Mouse (Mus musculus): Measurements from ENCODE around the gene Dhps. TPM values are rescaled to one million over a fixed set of nuclear protein-coding genes. Genes with fewer than 3 reads are reported as not detected.

The Dhps gene
- total and polyA plus RNA-seq, 3 experiments = 44.7 to 88.5 (median 60.1) TPM

DNA sequence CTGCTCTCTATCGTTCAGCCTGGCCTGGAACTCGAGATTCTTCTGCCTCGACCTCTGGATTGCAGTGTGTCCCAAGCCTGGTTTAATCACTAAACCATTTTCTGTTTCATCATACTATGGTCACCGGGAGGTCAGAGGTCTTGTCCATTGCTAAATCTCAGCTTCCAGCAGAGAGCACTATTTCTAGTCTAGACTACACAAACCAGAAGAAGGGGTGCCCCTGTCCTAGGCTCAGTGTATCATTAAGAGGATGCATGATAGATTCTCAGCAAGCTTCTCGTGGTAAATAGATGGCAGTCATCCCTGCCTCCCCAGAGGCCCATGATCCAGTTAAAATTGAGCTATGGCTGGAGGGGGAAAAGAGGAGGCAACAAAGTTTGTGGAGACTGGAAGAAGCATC lies 516 bp upstream of the Dhps start:
- H3K27me3 ChIP-seq (replicated peaks) = no peaks in the 10 kb centered on the region
- in situ Hi-C loops (cut with MboI; ENCODE audit: low pct_ligation_motif_present, low pct_unique_long_range_greater_than_20kb, low sequenced_read_pairs) (loop anchor here (5.0 kb wide), 1 partner anchor 101 kb away; no protein-coding TSS in a partner anchor), dilution Hi-C loops (cut with MboI; ENCODE audit: extremely low pct_ligation_motif_present, extremely low pct_unique_long_range_greater_than_20kb, low sequenced_read_pairs) (no loop called here)
- H3K4me3 ChIP-seq (replicated peaks in 1 of 3; ENCODE audit: low read depth in 2 of 3, low read length in 2 of 3, poor library complexity in 1 of 3) = peak overlapping the region; percentile 44 to 98 (median 92)
- peak; percentile 42 for DNase-seq (ENCODE audit: extremely low read depth)
- H3K9ac ChIP-seq (ENCODE audit: insufficient read depth, low read depth) = peak overlapping the region; percentile 99
- H3K4me1 ChIP-seq (ENCODE audit: control insufficient read depth in 1 of 2, insufficient read depth in 2 of 2) = peaks cover 6 to 25% of the 10 kb centered on the region in 2 experiments
- H3K9me3 ChIP-seq (replicated peaks; ENCODE audit: low read length) = no peaks in the 10 kb centered on the region
- H3K79me2 ChIP-seq (replicated peaks; ENCODE audit: control insufficient read depth, extremely low read depth, insufficient read depth, poor library complexity, severe bottlenecking) = peaks cover 17% of the 10 kb centered on the region
- TF ChIP-seq EP300 (IDR thresholded peaks at IDR 0.05; ENCODE audit: low read length) (no peak), CHD2 (IDR thresholded peaks at IDR 0.05; ENCODE audit: low read length) (0 out of 2 replicates have a peak, but pooled peaks have one; percentile 15), ETS1 (conservative IDR thresholded peaks at IDR 0.05; ENCODE audit: low read depth, low read length) (no peak), USF2 (conservative IDR thresholded peaks at IDR 0.05; ENCODE audit: low read depth, low read length) (no peak), TCF12 (IDR thresholded peaks at IDR 0.05; ENCODE audit: low read depth, low read length) (no peak), POLR2A (IDR thresholded peaks at IDR 0.05; ENCODE audit: low read depth, low read length) (no peak), MAZ (IDR thresholded peaks at IDR 0.05; ENCODE audit: low read depth, low read length) (no peak), IRF4 (IDR thresholded peaks at IDR 0.05; ENCODE audit: low read depth, low read length) (no peak), RCOR1 (conservative IDR thresholded peaks at IDR 0.05; ENCODE audit: low read depth, low read length) (no peak), ZKSCAN1 (IDR thresholded peaks at IDR 0.05; ENCODE audit: borderline replicate concordance, low read depth, low read length) (no peak), E2F4 (IDR thresholded peaks at IDR 0.05; ENCODE audit: insufficient replicate concordance, low read depth, low read length) (no peak), MEF2A (IDR thresholded peaks at IDR 0.05; ENCODE audit: borderline replicate concordance, low read depth, low read length) (no peak), CTCF (conservative IDR thresholded peaks at IDR 0.05 in 1 of 2, IDR thresholded peaks at IDR 0.05 in 1 of 2; ENCODE audit: low read depth in 2 of 2, low read length in 2 of 2) (peak in 1 of 2 experiments; percentile 26; a peak in 2 of 4 replicates), PAX5 (IDR thresholded peaks at IDR 0.05; ENCODE audit: low read length) (no peak), MXI1 (IDR thresholded peaks at IDR 0.05; ENCODE audit: low read depth, low read length) (no peak), JUN (IDR thresholded peaks at IDR 0.05; ENCODE audit: insufficient read depth, low read depth, low read length) (no peak), JUND (conservative IDR thresholded peaks at IDR 0.05; ENCODE audit: low read depth, low read length) (no peak), SIN3A (IDR thresholded peaks at IDR 0.05; ENCODE audit: low read length) (no peak), BHLHE40 (IDR thresholded peaks at IDR 0.05; ENCODE audit: low read depth, low read length) (no peak; the same call in 1 of the 2 replicates), MAX (IDR thresholded peaks at IDR 0.05; ENCODE audit: low read length) (no peak), RAD21 (IDR thresholded peaks at IDR 0.05; ENCODE audit: low read depth, low read length) (no peak), ZMIZ1 (IDR thresholded peaks at IDR 0.05; ENCODE audit: low read depth, low read length) (no peak), NRF1 (IDR thresholded peaks at IDR 0.05; ENCODE audit: low read depth, low read length) (no peak), POLR2AphosphoS2 (IDR thresholded peaks at IDR 0.05; ENCODE audit: low read depth, low read length) (peak; percentile 4; the same call in 1 of the 2 replicates), NELFE (IDR thresholded peaks at IDR 0.05; ENCODE audit: low read depth, low read length) (no peak)
- H3K4me2 ChIP-seq (ENCODE audit: insufficient read depth, low read depth, poor library complexity, severe bottlenecking) = peak overlapping the region; percentile 48
- H3K36me3 ChIP-seq (replicated peaks in 1 of 2; ENCODE audit: control insufficient read depth in 1 of 2, insufficient read depth in 1 of 2, low read length in 1 of 2) = peaks cover 52 to 63% of the 10 kb centered on the region in 2 experiments
- peak overlapping the region; percentile 96; the same call in 1 of the 2 replicates for H3K27ac ChIP-seq (ENCODE audit: insufficient read depth, low read depth)
